Mouse (Mus musculus) lung, postnatal 0 days (tissue): ENCODE data around the gene Olfr49.

Experiments
- CTCF ChIP-seq: IDR thresholded peaks from 2 replicates; pipeline ENCODE4 v1.5.1; 2016; ENCODE audit warnings: antibody characterized with exemption, mild to moderate bottlenecking
- EP300 ChIP-seq: IDR thresholded peaks from 2 replicates; pipeline ENCODE4 v1.6.1; 2016; ENCODE audit warnings: antibody characterized with exemption, mild to moderate bottlenecking, control low read depth

- TF ChIP-seq CTCF (no peak), EP300 (no peak)
These were observed 24.5 kb downstream of the Olfr49 start for GRCm38 (mm10) chr14:54260196-54260595.
